Mouse (Mus musculus) lung, adult 2 months (tissue): ENCODE results near the gene Hdac9.

Source experiments
- CTCF ChIP-seq: fragments of 200-500 bp; IDR thresholded peaks from 2 replicates; pipeline ENCODE4 v1.5.1; 2011; ENCODE audit warnings: mild to moderate bottlenecking, low read length, control low read depth; ENCODE audit not compliant: insufficient read depth
- POLR2A ChIP-seq: fragments of 200-500 bp; IDR thresholded peaks from 2 replicates; pipeline ENCODE4 v1.6.1; 2011; ENCODE audit warnings: low read depth, mild to moderate bottlenecking, control low read depth, low read length, borderline replicate concordance; ENCODE audit errors: extremely low read depth

DNA sequence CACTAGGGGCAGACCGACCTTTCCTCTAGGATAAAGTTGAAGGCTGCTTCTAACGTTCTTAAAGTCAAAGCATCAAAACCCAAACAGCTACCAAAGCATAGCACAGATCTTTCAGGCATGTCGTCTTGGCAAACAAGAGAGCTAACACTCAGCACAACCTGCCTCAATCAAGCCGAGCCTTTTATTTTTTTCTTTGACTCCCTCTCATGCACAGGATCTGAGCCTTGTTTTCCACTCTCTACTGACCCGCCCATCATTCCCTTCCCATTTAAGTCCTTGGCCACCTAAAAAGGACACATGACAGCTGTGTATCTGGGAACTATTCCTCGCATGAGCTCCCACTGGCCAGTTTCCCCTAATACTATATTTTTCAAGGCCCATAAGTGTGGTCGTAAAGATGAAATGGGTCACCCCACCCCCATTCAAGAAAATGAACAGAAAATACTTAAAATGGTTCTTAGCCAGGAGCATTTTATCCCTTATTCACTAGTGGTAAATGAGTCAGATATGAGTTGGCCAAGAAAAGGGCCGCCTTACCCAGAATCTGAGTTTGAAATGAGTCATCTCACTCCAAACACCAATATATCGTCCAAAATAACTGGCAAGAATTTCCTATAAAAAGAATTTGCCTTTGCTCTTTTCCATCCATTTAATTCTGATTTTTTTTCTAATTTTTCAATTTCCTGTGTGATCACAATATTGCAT is 840.9 kb downstream of the Hdac9 start:
- TF ChIP-seq CTCF (no peak), POLR2A (no peak)
